Mouse (Mus musculus): ENCODE results near the gene Arr3.
A peak's percentile ranks its signal among the peaks of the same experiment; 100 is the strongest.

Gene Arr3

DNA sequence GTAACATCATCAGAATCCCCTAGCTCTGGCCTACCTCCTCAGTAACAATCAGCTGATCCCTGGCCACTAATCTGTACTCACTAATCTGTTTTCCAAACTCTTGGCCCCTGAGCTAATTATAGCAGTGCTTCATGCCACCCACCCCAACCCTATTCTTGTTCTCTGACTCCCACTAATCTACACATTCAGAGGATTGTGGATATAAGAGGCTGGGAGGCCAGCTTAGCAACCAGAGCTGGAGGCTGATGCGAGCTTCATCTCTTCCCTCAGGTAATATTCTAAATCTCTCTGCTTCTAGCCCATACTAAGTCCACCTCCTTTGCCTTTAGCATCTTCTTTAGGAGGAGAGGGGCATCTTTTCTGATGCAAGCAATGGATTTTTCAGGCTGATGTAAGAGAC lies at the start of gene Arr3:
TSS of gene Arr3 (plus strand) at position 184 of the 400 bp plus-strand sequence.
- no peak for DNase-seq

DNA sequence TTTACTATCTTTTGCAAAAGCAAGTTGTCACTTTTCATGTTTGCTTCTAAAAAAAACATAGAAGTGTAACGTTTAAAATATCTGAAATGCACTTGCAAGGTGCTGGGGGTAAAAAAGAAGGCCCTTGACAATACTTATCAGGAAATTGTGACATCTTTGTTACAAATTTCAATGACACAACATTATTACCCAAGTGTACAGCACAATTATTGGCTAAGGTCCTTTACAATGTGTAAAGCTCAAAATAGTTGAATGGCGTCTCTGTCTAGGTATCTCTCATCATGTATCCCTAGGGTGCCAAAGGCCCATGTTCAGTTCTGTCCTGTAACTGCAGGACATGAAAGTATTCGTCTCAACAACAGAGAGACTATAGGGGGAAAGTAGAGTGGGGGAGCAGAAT lies 49.3 kb upstream of the Arr3 start:
- DNase-seq = no peak

GRCm38 (mm10) chrX:100565696-100566095 lies 39.6 kb upstream of the Arr3 start:
- DNase-seq = no peak

DNA sequence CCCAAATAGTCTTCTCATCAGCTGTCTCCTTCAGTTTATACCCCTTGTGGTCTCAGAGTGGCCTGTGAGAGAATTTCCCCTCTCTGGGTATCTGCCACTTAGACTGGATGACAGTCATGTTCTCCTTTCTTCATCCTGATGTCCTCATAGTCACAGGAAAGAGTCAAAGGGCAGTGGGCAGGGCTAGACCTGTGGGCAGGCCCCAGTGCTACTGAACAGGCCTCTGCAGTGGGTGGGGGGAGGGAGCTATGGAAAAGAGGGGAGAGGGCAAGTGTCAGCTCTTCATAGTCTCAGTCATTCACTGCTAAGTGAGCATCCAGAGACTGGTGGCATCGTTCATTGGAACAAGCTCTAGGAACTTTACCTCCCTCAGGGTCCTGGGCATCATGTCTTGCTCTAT lies 33.3 kb upstream of the Arr3 start, which contains the start of gene Awat1:
TSS of gene Awat1 (plus strand) at position 301 of the 400 bp plus-strand sequence.
- DNase-seq = no peak

DNA sequence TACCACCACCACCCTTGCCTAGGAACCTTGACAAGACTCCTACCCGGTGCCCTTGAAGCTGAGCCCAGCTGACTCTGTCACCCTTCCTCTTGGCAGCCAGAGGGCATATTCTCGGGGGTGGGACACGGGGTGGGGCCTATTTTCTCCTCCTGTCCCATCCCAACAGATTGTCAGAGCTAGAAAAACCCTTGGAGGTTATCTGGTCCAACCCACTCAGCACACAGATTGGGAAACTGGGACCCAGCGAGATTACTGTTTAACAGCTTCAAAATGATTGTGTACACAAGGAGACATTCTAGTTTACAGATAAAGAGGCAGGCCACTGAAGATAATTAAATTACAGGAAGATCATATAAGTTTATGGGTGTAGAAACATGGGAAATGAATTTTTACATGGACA lies 10.5 kb upstream of the Arr3 start, which contains the start of gene P2ry4:
TSS of gene P2ry4 (minus strand) at position 79 of the 400 bp plus-strand sequence.
- no peak for DNase-seq

- peak; percentile 58 for DNase-seq
These were observed 7.9 kb upstream of the Arr3 start for GRCm38 (mm10) chrX:100597439-100597838.

DNA sequence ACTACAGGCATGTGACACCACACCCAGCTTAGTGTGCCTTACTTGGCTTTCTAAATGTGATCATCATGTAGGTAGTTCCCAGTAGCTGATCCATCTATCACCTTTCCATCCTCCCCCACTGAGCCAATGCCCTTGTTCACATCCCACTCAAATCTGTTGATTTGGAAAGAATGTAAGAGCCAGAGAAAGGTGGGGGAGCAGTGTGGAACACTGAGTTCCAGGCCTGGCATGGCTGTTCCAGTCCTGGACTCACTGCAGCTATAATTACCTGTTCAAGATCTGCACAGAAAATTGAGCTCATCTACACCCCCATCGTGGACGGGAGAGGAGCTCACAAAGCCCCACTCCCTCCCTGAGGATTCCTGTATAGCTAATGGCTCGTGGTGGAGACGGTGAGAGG lies 5.5 kb upstream of the Arr3 start:
- DNase-seq = no peak

- no peak for DNase-seq
These were observed 13.2 kb downstream of the Arr3 start for GRCm38 (mm10) chrX:100618488-100618887.

GRCm38 (mm10) chrX:100621366-100621765 lies 16.1 kb downstream of the Arr3 start:
- DNase-seq = peak; percentile 20

DNA sequence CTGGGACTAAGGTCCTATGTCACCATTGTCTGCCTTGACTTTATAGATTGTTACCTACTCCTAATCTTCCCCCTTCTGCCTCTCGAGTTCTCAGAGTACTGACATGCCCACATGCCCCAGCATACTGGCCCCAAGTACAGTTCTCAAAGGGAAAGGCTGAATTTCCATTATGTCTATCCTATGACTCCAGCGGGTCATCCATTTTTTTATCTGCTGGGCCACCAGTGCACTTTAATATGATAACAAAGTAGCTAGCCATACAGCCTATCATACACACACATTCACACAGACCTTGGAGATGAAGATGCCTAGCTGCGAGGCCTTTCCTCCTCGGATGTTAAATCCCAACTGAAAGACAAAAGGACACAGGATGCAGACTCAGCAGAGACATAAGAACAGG lies 18.9 kb downstream of the Arr3 start:
- no peak for DNase-seq

- no peak for DNase-seq
These were observed 19.8 kb downstream of the Arr3 start for GRCm38 (mm10) chrX:100625146-100625545.

DNA sequence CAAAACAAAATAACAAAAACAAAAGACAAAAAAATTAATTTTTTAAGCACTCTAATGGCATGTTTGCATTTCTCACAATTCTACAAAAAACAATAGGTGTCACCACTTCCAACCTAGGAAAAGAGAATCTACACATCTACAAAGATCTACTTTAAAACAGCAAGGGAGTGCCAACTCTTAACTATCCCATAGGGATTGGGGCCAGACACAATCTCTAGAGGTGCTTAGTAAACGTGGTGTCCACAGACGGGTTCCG lies 20.2 kb downstream of the Arr3 start, which contains the start of gene Kif4:
TSS of gene Kif4 (plus strand) at position 192 of the 256 bp plus-strand sequence.
- no peak for DNase-seq

GRCm38 (mm10) chrX:100625802-100626793 lies 20.8 kb downstream of the Arr3 start, which contains the start of gene Pdzd11:
Gene Pdzd11, minus strand, starts transcription at chrX:100626568.
- DNase-seq = peak; percentile 94

GRCm38 (mm10) chrX:100629076-100629475 lies 23.8 kb downstream of the Arr3 start:
- no peak for DNase-seq

GRCm38 (mm10) chrX:100638477-100638876 lies 33.2 kb downstream of the Arr3 start:
- DNase-seq = no peak

- DNase-seq = no peak
These were observed 47.6 kb downstream of the Arr3 start for GRCm38 (mm10) chrX:100652848-100653247.

GRCm38 (mm10) chrX:100664825-100665224 lies 59.5 kb downstream of the Arr3 start:
- peak; percentile 2 for DNase-seq

All from kidney, postnatal 14 days (tissue).